Mouse (Mus musculus) lung, adult 2 months (tissue): Measurements from ENCODE around the gene Sertad3.

Source experiments
- CTCF ChIP-seq: fragments of 200-500 bp; IDR thresholded peaks from 2 replicates; pipeline ENCODE4 v1.5.1; 2011; ENCODE audit warnings: mild to moderate bottlenecking, low read length, control low read depth; ENCODE audit not compliant: insufficient read depth
- POLR2A ChIP-seq: fragments of 200-500 bp; IDR thresholded peaks from 2 replicates; pipeline ENCODE4 v1.6.1; 2011; ENCODE audit warnings: low read depth, mild to moderate bottlenecking, control low read depth, low read length, borderline replicate concordance; ENCODE audit errors: extremely low read depth

GRCm38 (mm10) chr7:27480927-27481626 lies 7.5 kb downstream of the Sertad3 start:
- TF ChIP-seq POLR2A (no peak), CTCF (no peak)
